Mouse (Mus musculus) liver, embryonic 14.5 days (tissue): ENCODE results near the gene Lyzl4.

Experiments used
- CTCF ChIP-seq: IDR thresholded peaks from 2 replicates; pipeline ENCODE4 v1.5.1; 2016; ENCODE audit warnings: antibody characterized with exemption, low read depth, control low read depth
- EP300 ChIP-seq: IDR thresholded peaks from 2 replicates; pipeline ENCODE4 v1.6.1; 2016; ENCODE audit warnings: antibody characterized with exemption, low read depth

GRCm38 (mm10) chr9:121667822-121668221, 25.9 kb upstream of the Lyzl4 start:
- no peak for TF ChIP-seq CTCF
- no peak for TF ChIP-seq EP300
